Mouse (Mus musculus) forebrain, embryonic 11.5 days (tissue): ENCODE measurements at regions not wholly inside any gene's neighbourhood (a gene's known extent, or its start where the extent isn't known, plus 50 kb on each side); places are given as distances from the start of the nearest gene placed in this dataset.

Experiments used
- ATAC-seq: fragments of 200-750 bp; cut with Nextera tagmentation; replicated peaks from 2 replicates; pipeline ENCODE4 v1.8.0; 2017; ENCODE audit warnings: moderate TSS enrichment; ENCODE audit not compliant: low FRiP score
- DNase-seq: peaks from one replicate; pipeline ENCODE4 v3.0.0-alpha.2; 2017; ENCODE audit warnings: low spot score
- H3K27ac ChIP-seq: fragments of 300-500 bp; sonication (generic); 2 replicates; pipeline ENCODE4 v1.5.1; 2014; ENCODE audit warnings: low read depth, low read length
- H3K27me3 ChIP-seq: fragments of 300-500 bp; sonication (generic); 2 replicates; pipeline ENCODE4 v1.6.1; 2014; ENCODE audit warnings: mild to moderate bottlenecking, low read length, mixed read lengths; ENCODE audit not compliant: control insufficient read depth, insufficient read depth
- H3K36me3 ChIP-seq: fragments of 300-500 bp; sonication (generic); 2 replicates; pipeline ENCODE4 v1.6.1; 2014; ENCODE audit warnings: mild to moderate bottlenecking, low read length, moderate library complexity, mixed read lengths; ENCODE audit not compliant: control insufficient read depth, insufficient read depth
- H3K4me1 ChIP-seq: fragments of 300-500 bp; sonication (generic); replicated peaks from 2 replicates; pipeline ENCODE4 v1.6.1; 2014; ENCODE audit warnings: low read length, mixed read lengths; ENCODE audit not compliant: control insufficient read depth, insufficient read depth
- H3K4me2 ChIP-seq: fragments of 300-500 bp; sonication (generic); 2 replicates; pipeline ENCODE4 v1.6.1; 2014; ENCODE audit warnings: low read depth, mild to moderate bottlenecking, low read length, moderate library complexity, mixed read lengths; ENCODE audit not compliant: severe bottlenecking
- H3K4me3 ChIP-seq: fragments of 300-500 bp; sonication (generic); 2 replicates; pipeline ENCODE4 v1.5.1; 2014; ENCODE audit warnings: low read depth, low read length
- H3K9ac ChIP-seq: fragments of 300-500 bp; sonication (generic); 2 replicates; pipeline ENCODE4 v1.6.1; 2014; ENCODE audit warnings: low read length
- H3K9me3 ChIP-seq: fragments of 300-500 bp; sonication (generic); 2 replicates; pipeline ENCODE4 v1.6.1; 2016; ENCODE audit warnings: low read length, mixed read lengths; ENCODE audit not compliant: control insufficient read depth
- WGBS: fragments of 180-500 bp; shearing (Covaris S2); extraction: QIAGEN DNeasy Blood & Tissue Kit; methylation state at CpG from one replicate; pipeline ENCODE4 v1.1.7; 2014; 5-methylcytosine and 5-hydroxymethylcytosine counted together

GRCm38 (mm10) chr6:15865271-15865670 is 144.8 kb downstream of the Mdfic start:
- H3K9ac ChIP-seq: no peak overlapping the region
- no peak overlapping the region for H3K4me3 ChIP-seq
- no peak overlapping the region for H3K27ac ChIP-seq
- no peaks in the 10 kb centered on the region for H3K27me3 ChIP-seq
- no peaks in the 10 kb centered on the region for H3K36me3 ChIP-seq
- ATAC-seq (no peak), DNase-seq (no peak)
- H3K4me1 ChIP-seq: no peaks in the 10 kb centered on the region
- H3K4me2 ChIP-seq: no peak overlapping the region
- H3K9me3 ChIP-seq: no peaks in the 10 kb centered on the region
- WGBS: 77% methylated on average over 3 of the region's 3 CpGs

GRCm38 (mm10) chr6:15882288-15882903 is 161.9 kb downstream of the Mdfic start:
- Histone ChIP-seq H3K4me1 (no peaks in the 10 kb centered on the region), H3K36me3 (no peaks in the 10 kb centered on the region), H3K27me3 (no peaks in the 10 kb centered on the region), H3K27ac (no peak overlapping the region), H3K9ac (no peak overlapping the region), H3K9me3 (no peaks in the 10 kb centered on the region), H3K4me2 (no peak overlapping the region), H3K4me3 (no peak overlapping the region)
- 91% methylated on average over 5 of the region's 5 CpGs for WGBS
- ATAC-seq (no peak), DNase-seq (no peak)

DNA sequence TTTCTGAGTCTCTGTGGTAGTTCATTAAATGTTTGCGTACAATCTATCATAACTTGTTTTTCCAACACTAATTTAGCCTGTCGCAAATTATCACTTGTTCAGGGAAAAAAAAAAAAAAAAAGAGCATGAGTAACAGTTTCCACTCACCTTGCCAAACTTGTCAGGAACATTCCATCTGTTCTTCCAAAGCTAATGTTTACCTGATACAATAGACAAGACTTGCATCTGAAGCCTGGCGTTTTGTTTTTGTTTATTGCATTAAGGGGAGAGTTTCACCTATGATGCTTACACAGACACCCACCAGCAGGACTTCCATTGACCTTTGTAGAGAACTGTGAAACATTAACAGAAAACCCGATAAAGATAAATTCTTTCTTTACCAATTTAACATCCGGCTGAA is 172.6 kb downstream of the Mdfic start:
- no peak overlapping the region for H3K4me2 ChIP-seq
- H3K9ac ChIP-seq: no peak overlapping the region
- no peaks in the 10 kb centered on the region for H3K9me3 ChIP-seq
- no peaks in the 10 kb centered on the region for H3K36me3 ChIP-seq
- H3K4me3 ChIP-seq: no peak overlapping the region
- no peak for DNase-seq
- H3K4me1 ChIP-seq: no peaks in the 10 kb centered on the region
- H3K27me3 ChIP-seq: no peaks in the 10 kb centered on the region
- 93% methylated on average over 5 of the region's 5 CpGs for WGBS
- no peak overlapping the region for H3K27ac ChIP-seq
- ATAC-seq: no peak

DNA sequence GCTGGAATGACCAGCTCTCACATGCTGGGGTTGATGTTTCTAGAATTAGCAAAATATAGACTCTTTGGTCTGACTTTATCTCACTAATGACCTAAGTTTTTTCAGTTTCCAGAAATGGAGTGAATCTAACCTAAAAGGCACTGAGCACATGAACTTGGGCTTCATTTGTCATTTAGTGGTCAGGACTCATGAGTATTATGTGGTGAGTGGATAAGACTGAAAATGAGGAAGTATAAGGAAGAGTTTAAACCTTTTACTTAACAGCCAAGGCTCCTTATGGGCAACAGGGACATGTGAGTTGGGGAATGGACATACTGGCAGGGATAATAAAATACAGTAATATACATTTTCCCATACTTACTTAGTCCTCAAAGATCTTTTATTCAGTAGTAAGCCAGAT is 180.0 kb downstream of the Mdfic start:
- no peak overlapping the region for H3K4me3 ChIP-seq
- H3K27me3 ChIP-seq: no peaks in the 10 kb centered on the region
- H3K27ac ChIP-seq: no peak overlapping the region
- no peak overlapping the region for H3K9ac ChIP-seq
- H3K9me3 ChIP-seq: no peaks in the 10 kb centered on the region
- H3K36me3 ChIP-seq: no peaks in the 10 kb centered on the region
- no peak overlapping the region for H3K4me2 ChIP-seq
- H3K4me1 ChIP-seq: no peaks in the 10 kb centered on the region
- DNase-seq: no peak
- no peak for ATAC-seq

DNA sequence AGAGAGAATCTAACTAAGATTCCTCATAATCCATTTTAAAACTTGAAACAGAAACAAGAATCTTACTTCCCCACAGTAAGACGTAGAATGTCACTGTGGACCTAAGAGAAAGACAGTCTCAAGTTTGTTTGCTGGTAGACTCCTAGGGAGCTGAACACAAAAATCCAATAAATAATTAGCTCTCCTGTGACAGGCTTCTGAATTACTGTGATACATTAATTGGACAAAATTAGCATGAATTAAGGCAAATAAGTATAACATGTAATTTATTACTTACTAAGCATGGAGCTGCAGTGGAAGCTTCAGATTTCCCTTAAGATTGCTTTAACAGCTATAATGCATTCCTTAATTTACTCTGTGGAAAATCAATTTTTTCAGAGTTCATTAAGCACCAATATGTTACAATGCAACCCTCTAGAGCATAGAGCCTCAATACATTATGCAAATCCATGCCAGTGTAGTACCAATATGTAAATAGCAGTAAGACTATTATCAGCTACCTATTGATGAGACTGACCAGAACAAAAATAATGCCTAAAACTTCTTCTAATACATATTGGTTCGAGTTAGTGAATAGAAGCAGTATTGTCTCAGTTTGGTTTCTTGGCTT is 182.3 kb downstream of the Mdfic start:
- DNase-seq (no peak), ATAC-seq (no peak)
- WGBS: 51% methylated on average over 2 of the region's 2 CpGs
- Histone ChIP-seq H3K4me1 (no peaks in the 10 kb centered on the region), H3K4me3 (no peak overlapping the region), H3K4me2 (no peak overlapping the region), H3K27ac (no peak overlapping the region), H3K36me3 (no peaks in the 10 kb centered on the region), H3K9me3 (no peaks in the 10 kb centered on the region), H3K27me3 (no peaks in the 10 kb centered on the region), H3K9ac (no peak overlapping the region)

DNA sequence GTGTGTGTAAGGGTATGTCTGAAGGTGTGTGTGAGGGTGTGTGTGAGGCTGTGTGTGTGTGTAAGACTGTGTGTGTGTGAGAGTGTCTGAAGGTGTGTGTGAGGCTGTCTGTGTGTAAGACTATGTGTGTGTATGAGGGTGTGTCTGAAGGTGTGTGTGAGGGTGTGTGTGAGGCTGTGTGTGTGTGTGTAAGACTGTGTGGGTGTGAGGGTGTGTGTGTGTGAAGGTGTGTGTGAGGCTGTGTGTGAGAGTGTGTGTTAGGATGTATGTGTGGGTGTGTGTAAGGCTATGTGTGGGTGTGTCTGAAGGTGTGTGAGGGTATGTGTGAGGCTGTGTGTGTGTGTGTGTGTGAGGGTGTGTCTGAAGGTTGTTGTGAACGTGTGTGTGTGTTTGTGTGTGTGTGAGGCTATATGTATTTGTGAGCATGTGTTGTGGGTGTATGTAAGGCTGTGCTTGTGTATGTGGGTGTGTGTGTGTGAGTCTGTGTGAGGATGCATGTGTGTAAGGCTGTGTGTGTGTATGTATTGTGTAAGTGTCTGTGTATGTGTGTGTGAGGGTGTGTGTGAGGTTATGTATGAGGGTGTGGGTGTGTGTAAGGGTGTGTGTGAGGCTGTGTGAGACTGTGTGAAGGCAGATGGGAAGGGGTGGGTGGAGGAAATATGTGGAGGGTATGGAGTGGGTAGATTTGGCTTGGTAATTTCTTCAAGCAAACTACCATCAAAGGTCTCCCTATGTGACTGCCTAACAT is 190.1 kb downstream of the Mdfic start:
- 0 out of 2 replicates have a peak, but pooled peaks have one; percentile 44 for ATAC-seq
- 58% methylated on average over 1 of the region's 1 CpGs for whole genome bisulfite sequencing

GRCm38 (mm10) chr6:15929650-15930049 is 209.2 kb downstream of the Mdfic start:
- Histone ChIP-seq H3K27me3 (no peaks in the 10 kb centered on the region), H3K9ac (no peak overlapping the region), H3K9me3 (no peaks in the 10 kb centered on the region), H3K4me1 (no peaks in the 10 kb centered on the region), H3K27ac (no peak overlapping the region), H3K4me3 (no peak overlapping the region), H3K4me2 (no peak overlapping the region), H3K36me3 (no peaks in the 10 kb centered on the region)
- WGBS: 79% methylated on average over 2 of the region's 2 CpGs
- no peak for ATAC-seq
- no peak for DNase-seq

More for the DNA sequence above, 190.1 kb downstream of the Mdfic start:
- DNase-seq: no peak
- no peaks in the 10 kb centered on the region for H3K4me1 ChIP-seq
- no peaks in the 10 kb centered on the region for H3K27me3 ChIP-seq
- H3K4me3 ChIP-seq: no peak overlapping the region
- H3K9ac ChIP-seq: no peak overlapping the region
- no peak overlapping the region for H3K27ac ChIP-seq
- H3K4me2 ChIP-seq: no peak overlapping the region
- H3K9me3 ChIP-seq: no peaks in the 10 kb centered on the region
- H3K36me3 ChIP-seq: no peaks in the 10 kb centered on the region

DNA sequence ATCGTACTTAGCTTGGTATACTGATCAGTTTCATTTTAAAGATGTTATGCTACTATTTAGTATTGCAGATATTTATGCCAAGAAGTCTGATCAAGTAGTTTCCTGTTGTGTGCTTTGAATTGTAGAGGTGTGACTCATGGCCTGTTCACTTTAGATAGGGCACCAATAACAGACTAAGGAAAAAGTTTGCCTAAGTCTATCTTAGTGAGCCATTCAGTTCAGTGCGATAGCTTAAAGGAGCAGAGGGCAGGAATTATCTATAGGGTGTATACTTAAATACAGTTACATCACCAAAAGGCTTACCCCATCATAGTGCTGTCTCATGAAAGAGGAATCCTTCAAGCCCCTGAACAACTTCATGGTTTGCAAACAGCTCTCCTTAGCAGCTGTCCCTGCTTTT is 229.8 kb downstream of the Mdfic start:
- H3K9me3 ChIP-seq: no peaks in the 10 kb centered on the region
- H3K36me3 ChIP-seq: no peaks in the 10 kb centered on the region
- no peaks in the 10 kb centered on the region for H3K27me3 ChIP-seq
- no peak overlapping the region for H3K27ac ChIP-seq
- WGBS: 91% methylated on average over 2 of the region's 2 CpGs
- H3K4me3 ChIP-seq: no peak overlapping the region
- DNase-seq (no peak), ATAC-seq (no peak)
- no peak overlapping the region for H3K4me2 ChIP-seq
- H3K9ac ChIP-seq: no peak overlapping the region
- H3K4me1 ChIP-seq: no peaks in the 10 kb centered on the region
